Mouse (Mus musculus): Measurements from ENCODE around the gene Hmg20b.

DNA sequence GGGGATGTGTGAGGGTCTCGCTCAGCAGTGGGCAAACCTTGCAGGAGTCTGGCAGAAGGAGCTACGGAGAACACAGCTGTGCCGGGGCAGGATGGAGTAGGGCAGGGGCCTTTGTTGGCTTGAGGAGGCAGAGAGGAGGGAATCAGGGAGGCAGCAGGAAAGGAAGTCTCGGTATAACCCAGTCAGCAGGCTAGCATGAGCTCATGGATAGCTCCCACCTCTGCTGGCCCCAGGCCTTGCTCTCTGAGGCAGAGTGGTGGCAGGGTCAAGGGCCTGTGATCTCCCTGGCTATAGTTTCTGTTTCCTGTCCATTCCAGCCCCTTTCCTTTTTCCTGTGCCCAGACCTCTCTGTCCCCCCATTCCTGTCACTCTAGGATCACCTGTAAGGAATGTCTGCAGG lies 48.0 kb downstream of the Hmg20b start:
- TF ChIP-seq CTCF (conservative IDR thresholded peaks at IDR 0.05; ENCODE audit: low read length) = no peak
- no peak for TF ChIP-seq POU5F1 (IDR thresholded peaks at IDR 0.05; ENCODE audit: borderline replicate concordance, low read length)
- no peak for TF ChIP-seq NANOG (IDR thresholded peaks at IDR 0.05; ENCODE audit: borderline replicate concordance, low read length)

All from E14TG2a.4 (cell line).